Mouse (Mus musculus) hindbrain, embryonic 16.5 days (tissue): ENCODE measurements around the gene Abcf3. TPM values are rescaled to one million over a fixed set of nuclear protein-coding genes. Genes with fewer than 3 reads are reported as not detected.

Experiments used
- ATAC-seq: fragments of 200-750 bp; cut with Nextera tagmentation; 2 replicates; pipeline ENCODE4 v1.8.0; 2017; ENCODE audit warnings: moderate TSS enrichment, moderate library complexity
- H3K27ac ChIP-seq: fragments of 300-500 bp; sonication (generic); 2 replicates; pipeline ENCODE4 v1.5.1; 2014; ENCODE audit warnings: low read depth, mild to moderate bottlenecking, control low read depth, low read length, moderate library complexity
- H3K27me3 ChIP-seq: fragments of 300-500 bp; sonication (generic); replicated peaks from 2 replicates; pipeline ENCODE4 v1.6.1; 2014; ENCODE audit warnings: low read length; ENCODE audit not compliant: control insufficient read depth, insufficient read depth
- H3K36me3 ChIP-seq: fragments of 300-500 bp; sonication (generic); 2 replicates; pipeline ENCODE4 v1.6.1; 2014; ENCODE audit warnings: mild to moderate bottlenecking, low read length, moderate library complexity, mixed read lengths; ENCODE audit not compliant: control insufficient read depth, insufficient read depth
- H3K4me1 ChIP-seq: fragments of 300-500 bp; sonication (generic); 2 replicates; pipeline ENCODE4 v1.6.1; 2014; ENCODE audit warnings: low read depth, low read length; ENCODE audit not compliant: control insufficient read depth, insufficient read depth
- H3K4me2 ChIP-seq: fragments of 300-500 bp; sonication (generic); 2 replicates; pipeline ENCODE4 v1.6.1; 2014; ENCODE audit warnings: mild to moderate bottlenecking, low read length, control low read depth, moderate library complexity
- H3K4me3 ChIP-seq: fragments of 300-500 bp; sonication (generic); 2 replicates; pipeline ENCODE4 v1.5.1; 2014; ENCODE audit warnings: mild to moderate bottlenecking, low read length, control low read depth, moderate library complexity
- H3K9ac ChIP-seq: fragments of 300-500 bp; sonication (generic); 2 replicates; pipeline ENCODE4 v1.6.1; 2014; ENCODE audit warnings: low read depth, mild to moderate bottlenecking, control low read depth, low read length, moderate library complexity
- H3K9me3 ChIP-seq: fragments of 300-500 bp; sonication (generic); 2 replicates; pipeline ENCODE4 v1.6.1; 2014; ENCODE audit warnings: mild to moderate bottlenecking, low read length, moderate library complexity; ENCODE audit not compliant: control insufficient read depth
- WGBS: fragments of 180-500 bp; shearing (Covaris S2); extraction: QIAGEN DNeasy Blood & Tissue Kit; methylation state at CpG from one replicate; pipeline ENCODE4 v1.1.7; 2014; 5-methylcytosine and 5-hydroxymethylcytosine counted together
- polyA plus RNA-seq: library from polyadenylated mRNA; unstranded; fragments of >200 nt; fragmentation: Nextera tagmentation; extraction: Ambion mirVana; gene quantifications from 2 replicates; pipeline ENCODE4 v1.2.1, GENCODE M21; 2015

Gene Abcf3
- polyA plus RNA-seq, 1 experiment from 2014 or later, result 81.0 TPM

- Histone ChIP-seq H3K27ac (no peak overlapping the region), H3K36me3 (peaks cover 63% of the 10 kb centered on the region), H3K4me2 (no peak overlapping the region), H3K4me1 (peaks cover 1% of the 10 kb centered on the region), H3K4me3 (no peak overlapping the region), H3K9ac (no peak overlapping the region), H3K9me3 (no peaks in the 10 kb centered on the region), H3K27me3 (no peaks in the 10 kb centered on the region)
- no peak for ATAC-seq
- 95% methylated on average over 6 of the region's 6 CpGs for WGBS
These were observed 6.6 kb downstream of the Abcf3 start for GRCm38 (mm10) chr16:20555000-20555399.

DNA sequence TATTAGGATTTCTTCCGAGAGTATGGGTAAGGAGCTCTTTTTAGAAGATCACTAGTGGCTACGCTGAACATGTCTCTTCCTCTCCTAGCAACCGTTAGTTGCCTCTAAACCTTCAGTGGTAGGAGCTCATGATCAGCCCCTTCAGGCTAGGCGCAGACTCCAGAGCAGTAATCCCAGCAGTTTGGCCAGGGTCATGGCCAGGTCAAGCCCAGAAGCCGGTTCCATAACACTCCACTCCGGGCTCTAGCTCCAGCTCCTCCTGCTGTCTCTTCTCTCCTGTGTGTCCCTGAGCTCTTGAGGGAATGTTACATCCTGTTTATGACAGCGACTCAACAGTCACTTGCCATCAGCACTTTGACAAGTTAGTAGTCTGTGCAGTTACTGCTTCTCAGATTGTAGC lies 9.0 kb downstream of the Abcf3 start:
- Histone ChIP-seq H3K4me3 (no peak overlapping the region), H3K27ac (no peak overlapping the region), H3K9me3 (no peaks in the 10 kb centered on the region), H3K4me2 (no peak overlapping the region), H3K9ac (no peak overlapping the region), H3K36me3 (peaks cover 55% of the 10 kb centered on the region), H3K4me1 (no peaks in the 10 kb centered on the region), H3K27me3 (no peaks in the 10 kb centered on the region)
- no peak for ATAC-seq
- 80% methylated on average over 7 of the region's 7 CpGs for WGBS

GRCm38 (mm10) chr16:20565075-20565474 lies 16.7 kb downstream of the Abcf3 start:
- no peaks in the 10 kb centered on the region for H3K4me1 ChIP-seq
- H3K9ac ChIP-seq, result no peak overlapping the region
- no peaks in the 10 kb centered on the region for H3K27me3 ChIP-seq
- H3K27ac ChIP-seq, result no peak overlapping the region
- no peak for ATAC-seq
- peaks cover 15% of the 10 kb centered on the region for H3K36me3 ChIP-seq
- H3K4me2 ChIP-seq, result no peak overlapping the region
- 45% methylated on average over 1 of the region's 1 CpGs for WGBS
- H3K9me3 ChIP-seq, result no peaks in the 10 kb centered on the region
- no peak overlapping the region for H3K4me3 ChIP-seq

- Histone ChIP-seq H3K9ac (peak within 1 kb of the TSS; percentile 72), H3K4me1 (peaks cover 15% of the 10 kb centered on the region), H3K9me3 (no peaks in the 10 kb centered on the region), H3K4me2 (peak within 1 kb of the TSS; percentile 64), H3K4me3 (peak within 1 kb of the TSS; percentile 55), H3K36me3 (no peaks in the 10 kb centered on the region), H3K27me3 (peaks cover 9% of the 10 kb centered on the region), H3K27ac (peak within 1 kb of the TSS; percentile 71)
- peak; percentile 85 for ATAC-seq
- under 1% methylated on average over 24 of the region's 24 CpGs for WGBS
These were observed 41.1 kb downstream of the Abcf3 start, which contains the start of gene Vwa5b2 for GRCm38 (mm10) chr16:20589366-20589938. Gene Vwa5b2, plus strand, starts transcription at chr16:20589471.

GRCm38 (mm10) chr16:20589939-20590679 lies 41.7 kb downstream of the Abcf3 start:
- under 1% methylated on average over 25 of the region's 39 CpGs for WGBS
- H3K9me3 ChIP-seq, result no peaks in the 10 kb centered on the region
- H3K4me3 ChIP-seq, result peak overlapping the region; percentile 55
- H3K27me3 ChIP-seq, result peaks cover 9% of the 10 kb centered on the region
- peak overlapping the region; percentile 64 for H3K4me2 ChIP-seq
- no peaks in the 10 kb centered on the region for H3K36me3 ChIP-seq
- peak overlapping the region; percentile 71 for H3K27ac ChIP-seq
- peak overlapping the region; percentile 72 for H3K9ac ChIP-seq
- peaks cover 15% of the 10 kb centered on the region for H3K4me1 ChIP-seq
- peak; percentile 92 for ATAC-seq

GRCm38 (mm10) chr16:20590680-20591038 lies 42.3 kb downstream of the Abcf3 start:
- Histone ChIP-seq H3K9me3 (no peaks in the 10 kb centered on the region), H3K27ac (peak overlapping the region; percentile 40; the same call in 1 of the 2 replicates), H3K4me2 (peak overlapping the region; percentile 64), H3K9ac (peak overlapping the region; percentile 72), H3K4me1 (peaks cover 15% of the 10 kb centered on the region), H3K27me3 (peaks cover 9% of the 10 kb centered on the region), H3K4me3 (peak overlapping the region; percentile 55), H3K36me3 (no peaks in the 10 kb centered on the region)
- 1% methylated on average over 17 of the region's 17 CpGs for WGBS
- ATAC-seq, result no peak

- H3K9ac ChIP-seq, result peak overlapping the region; percentile 72
- H3K4me2 ChIP-seq, result peak overlapping the region; percentile 64
- peaks cover 9% of the 10 kb centered on the region for H3K27me3 ChIP-seq
- H3K4me1 ChIP-seq, result peaks cover 15% of the 10 kb centered on the region
- no peak for ATAC-seq
- peak overlapping the region; percentile 55 for H3K4me3 ChIP-seq
- no peak overlapping the region for H3K27ac ChIP-seq
- 5% methylated on average over 48 of the region's 48 CpGs for WGBS
- no peaks in the 10 kb centered on the region for H3K36me3 ChIP-seq
- no peaks in the 10 kb centered on the region for H3K9me3 ChIP-seq
These were observed 42.8 kb downstream of the Abcf3 start for GRCm38 (mm10) chr16:20591076-20591705.

DNA sequence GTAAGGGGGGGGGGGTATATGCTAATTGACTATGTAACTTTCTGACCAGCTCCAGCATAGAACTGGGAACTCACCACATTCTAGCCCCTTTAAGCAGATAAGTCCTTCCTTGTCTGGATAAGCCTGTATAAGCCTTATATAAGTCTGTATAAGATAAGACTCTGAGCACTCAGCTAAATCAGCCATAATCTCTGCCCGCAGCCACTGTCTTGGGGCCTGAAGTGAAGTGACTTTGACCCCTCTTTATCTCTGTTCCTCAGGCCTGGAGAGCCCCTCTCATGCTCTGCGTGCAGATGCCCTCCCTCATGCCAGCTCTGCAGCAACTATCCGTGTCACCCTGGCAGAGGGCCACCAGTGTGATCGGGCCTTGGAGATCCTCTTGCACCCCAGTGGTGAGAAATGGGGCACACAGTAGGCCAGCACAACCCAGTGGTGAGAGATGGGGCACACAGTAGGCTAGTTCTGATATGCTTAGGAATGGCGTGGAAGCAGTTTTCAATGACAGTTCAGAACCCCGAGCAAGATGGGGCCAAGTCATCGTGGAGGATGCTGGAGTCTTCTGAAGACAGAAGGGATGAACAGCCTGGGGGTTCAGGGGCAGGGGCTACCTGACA lies 46.8 kb downstream of the Abcf3 start:
- no peak for ATAC-seq
- peaks cover 9% of the 10 kb centered on the region for H3K27me3 ChIP-seq
- 91% methylated on average over 7 of the region's 7 CpGs for whole genome bisulfite sequencing

DNA sequence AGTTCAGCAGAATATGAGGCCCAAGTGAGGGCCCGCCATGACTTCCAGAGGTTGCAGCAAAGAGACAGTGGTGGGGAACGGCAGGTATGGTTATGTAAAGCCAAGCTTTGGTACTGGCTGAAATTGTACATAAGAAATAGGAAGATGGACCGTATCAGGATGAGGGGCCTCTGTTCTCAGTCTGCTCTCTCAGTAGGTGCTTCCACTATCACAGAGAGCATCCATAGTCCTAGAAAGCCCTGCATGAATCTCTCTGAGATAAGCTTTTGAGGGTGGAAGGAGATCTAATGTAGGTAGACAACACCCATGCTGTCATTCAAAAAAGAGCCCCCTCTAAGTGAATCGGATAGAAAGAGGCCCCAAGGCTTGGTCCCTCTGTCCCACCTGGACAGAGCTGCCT lies 47.4 kb downstream of the Abcf3 start:
- no peaks in the 10 kb centered on the region for H3K9me3 ChIP-seq
- H3K27ac ChIP-seq, result no peak overlapping the region
- no peak overlapping the region for H3K4me3 ChIP-seq
- no peak overlapping the region for H3K9ac ChIP-seq
- H3K4me1 ChIP-seq, result peaks cover 5% of the 10 kb centered on the region; the same call in 1 of the 2 replicates
- peaks cover 5% of the 10 kb centered on the region for H3K27me3 ChIP-seq
- ATAC-seq, result no peak
- WGBS, result 94% methylated on average over 4 of the region's 4 CpGs
- no peaks in the 10 kb centered on the region for H3K36me3 ChIP-seq
- no peak overlapping the region for H3K4me2 ChIP-seq

More for the DNA sequence above, 46.8 kb downstream of the Abcf3 start:
- Histone ChIP-seq H3K9ac (no peak overlapping the region), H3K4me2 (no peak overlapping the region), H3K4me3 (no peak overlapping the region), H3K36me3 (no peaks in the 10 kb centered on the region), H3K9me3 (no peaks in the 10 kb centered on the region), H3K4me1 (peaks cover 10% of the 10 kb centered on the region; the same call in 1 of the 2 replicates), H3K27ac (no peak overlapping the region)
